Mouse (Mus musculus) hindbrain, embryonic 16.5 days (tissue): Measurements from ENCODE around the gene Rbbp6. TPM values are rescaled to one million over a fixed set of nuclear protein-coding genes. Genes with fewer than 3 reads are reported as not detected.
A peak's percentile ranks its signal among the peaks of the same experiment; 100 is the strongest.

ENCODE experiments used
- ATAC-seq: fragments of 200-750 bp; cut with Nextera tagmentation; 2 replicates; pipeline ENCODE4 v1.8.0; 2017; ENCODE audit warnings: moderate TSS enrichment, moderate library complexity
- H3K27ac ChIP-seq: fragments of 300-500 bp; sonication (generic); 2 replicates; pipeline ENCODE4 v1.5.1; 2014; ENCODE audit warnings: low read depth, mild to moderate bottlenecking, control low read depth, low read length, moderate library complexity
- H3K27me3 ChIP-seq: fragments of 300-500 bp; sonication (generic); replicated peaks from 2 replicates; pipeline ENCODE4 v1.6.1; 2014; ENCODE audit warnings: low read length; ENCODE audit not compliant: control insufficient read depth, insufficient read depth
- H3K36me3 ChIP-seq: fragments of 300-500 bp; sonication (generic); 2 replicates; pipeline ENCODE4 v1.6.1; 2014; ENCODE audit warnings: mild to moderate bottlenecking, low read length, moderate library complexity, mixed read lengths; ENCODE audit not compliant: control insufficient read depth, insufficient read depth
- H3K4me1 ChIP-seq: fragments of 300-500 bp; sonication (generic); 2 replicates; pipeline ENCODE4 v1.6.1; 2014; ENCODE audit warnings: low read depth, low read length; ENCODE audit not compliant: control insufficient read depth, insufficient read depth
- H3K4me2 ChIP-seq: fragments of 300-500 bp; sonication (generic); 2 replicates; pipeline ENCODE4 v1.6.1; 2014; ENCODE audit warnings: mild to moderate bottlenecking, low read length, control low read depth, moderate library complexity
- H3K4me3 ChIP-seq: fragments of 300-500 bp; sonication (generic); 2 replicates; pipeline ENCODE4 v1.5.1; 2014; ENCODE audit warnings: mild to moderate bottlenecking, low read length, control low read depth, moderate library complexity
- H3K9ac ChIP-seq: fragments of 300-500 bp; sonication (generic); 2 replicates; pipeline ENCODE4 v1.6.1; 2014; ENCODE audit warnings: low read depth, mild to moderate bottlenecking, control low read depth, low read length, moderate library complexity
- H3K9me3 ChIP-seq: fragments of 300-500 bp; sonication (generic); 2 replicates; pipeline ENCODE4 v1.6.1; 2014; ENCODE audit warnings: mild to moderate bottlenecking, low read length, moderate library complexity; ENCODE audit not compliant: control insufficient read depth
- WGBS: fragments of 180-500 bp; shearing (Covaris S2); extraction: QIAGEN DNeasy Blood & Tissue Kit; methylation state at CpG from one replicate; pipeline ENCODE4 v1.1.7; 2014; 5-methylcytosine and 5-hydroxymethylcytosine counted together
- polyA plus RNA-seq: library from polyadenylated mRNA; unstranded; fragments of >200 nt; fragmentation: Nextera tagmentation; extraction: Ambion mirVana; gene quantifications from 2 replicates; pipeline ENCODE4 v1.2.1, GENCODE M21; 2015

Gene Rbbp6
- polyA plus RNA-seq, 1 experiment from 2014 or later, result 19.5 TPM

DNA sequence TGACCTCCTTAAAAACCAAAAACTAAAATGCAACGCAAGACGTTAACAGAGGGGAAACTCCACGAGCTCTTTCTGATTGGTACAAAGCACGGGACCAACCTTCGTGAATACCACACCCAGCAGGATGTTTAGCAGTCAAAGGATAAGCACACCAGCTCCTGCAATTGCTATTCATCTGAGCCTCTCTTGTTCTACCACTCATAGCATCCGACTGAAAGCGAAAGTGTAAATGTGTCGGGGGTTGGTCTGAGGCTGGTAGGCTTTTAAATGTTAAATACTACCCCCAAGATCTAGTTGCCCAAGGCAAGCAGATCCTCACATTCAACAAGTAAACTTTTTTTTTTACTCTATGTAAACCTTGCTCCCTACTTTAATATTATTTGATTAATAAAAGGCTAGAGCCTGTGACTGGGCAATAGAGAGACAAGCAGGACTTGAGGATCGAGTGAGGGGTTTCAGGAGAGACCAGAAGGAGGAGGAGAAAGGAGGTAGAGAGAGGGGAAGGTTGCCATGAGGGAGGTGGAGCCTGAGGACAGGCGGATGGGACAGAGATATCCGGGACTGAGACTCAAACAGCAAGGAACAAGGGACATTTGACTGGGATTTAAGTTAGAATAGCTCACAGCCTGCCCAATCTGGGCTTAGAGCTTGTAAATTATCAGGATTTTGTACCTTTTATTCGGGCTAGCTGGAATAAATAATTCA, 25.0 kb upstream of the Rbbp6 start:
- peak overlapping the region; percentile 18 for H3K4me3 ChIP-seq
- H3K36me3 ChIP-seq, result no peaks in the 10 kb centered on the region
- no peaks in the 10 kb centered on the region for H3K27me3 ChIP-seq
- H3K9me3 ChIP-seq, result no peaks in the 10 kb centered on the region
- no peak overlapping the region for H3K27ac ChIP-seq
- H3K9ac ChIP-seq, result no peak overlapping the region
- 9% methylated on average over 12 of the region's 12 CpGs for whole genome bisulfite sequencing
- H3K4me1 ChIP-seq, result peaks cover 2% of the 10 kb centered on the region; the same call in 1 of the 2 replicates
- no peak for ATAC-seq
- peak overlapping the region; percentile 44 for H3K4me2 ChIP-seq

GRCm38 (mm10) chr7:122942111-122942510, 23.4 kb upstream of the Rbbp6 start:
- WGBS, result 93% methylated on average over 8 of the region's 8 CpGs
- Histone ChIP-seq H3K9me3 (no peaks in the 10 kb centered on the region), H3K4me2 (no peak overlapping the region), H3K9ac (no peak overlapping the region), H3K27me3 (no peaks in the 10 kb centered on the region), H3K27ac (no peak overlapping the region), H3K4me1 (peaks cover 2% of the 10 kb centered on the region; the same call in 1 of the 2 replicates), H3K36me3 (no peaks in the 10 kb centered on the region), H3K4me3 (no peak overlapping the region)
- ATAC-seq, result no peak

DNA sequence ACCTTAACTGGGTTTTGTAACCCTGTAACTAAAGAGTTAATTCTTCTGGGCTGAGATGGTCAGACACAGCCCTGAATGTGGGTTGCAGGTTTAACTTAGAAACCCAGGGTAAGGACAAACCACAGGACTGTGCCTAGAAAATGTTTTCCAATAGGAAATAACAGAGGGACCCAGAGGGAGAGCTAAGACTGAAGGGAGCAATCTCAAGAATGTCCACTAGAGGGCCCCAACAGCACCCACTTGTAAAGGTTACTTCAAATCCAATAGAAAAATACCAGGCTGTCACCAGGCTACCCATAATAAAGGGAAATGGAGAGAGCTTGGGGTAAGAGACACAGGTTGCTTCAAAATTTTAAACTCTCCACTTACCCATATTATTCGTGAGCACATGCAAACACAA, 20.3 kb upstream of the Rbbp6 start:
- Histone ChIP-seq H3K4me1 (peaks cover 2% of the 10 kb centered on the region; the same call in 1 of the 2 replicates), H3K9ac (no peak overlapping the region), H3K27me3 (no peaks in the 10 kb centered on the region), H3K4me3 (no peak overlapping the region), H3K27ac (no peak overlapping the region), H3K4me2 (no peak overlapping the region), H3K9me3 (no peaks in the 10 kb centered on the region), H3K36me3 (no peaks in the 10 kb centered on the region)
- 0% methylated on average over 1 of the region's 1 CpGs for WGBS
- 0 out of 2 replicates have a peak, but pooled peaks have one; percentile 40 for ATAC-seq

- Histone ChIP-seq H3K27ac (no peak overlapping the region), H3K9me3 (no peaks in the 10 kb centered on the region), H3K27me3 (no peaks in the 10 kb centered on the region), H3K36me3 (no peaks in the 10 kb centered on the region), H3K4me1 (no peaks in the 10 kb centered on the region), H3K9ac (no peak overlapping the region), H3K4me3 (no peak overlapping the region), H3K4me2 (no peak overlapping the region)
- 87% methylated on average over 3 of the region's 3 CpGs for WGBS
- no peak for ATAC-seq
Measured at GRCm38 (mm10) chr7:122949268-122949667, 16.2 kb upstream of the Rbbp6 start.

GRCm38 (mm10) chr7:122951464-122951863, 14.0 kb upstream of the Rbbp6 start:
- no peak for ATAC-seq
- H3K4me3 ChIP-seq, result no peak overlapping the region
- no peaks in the 10 kb centered on the region for H3K36me3 ChIP-seq
- no peak overlapping the region for H3K9ac ChIP-seq
- H3K27me3 ChIP-seq, result no peaks in the 10 kb centered on the region
- no peaks in the 10 kb centered on the region for H3K4me1 ChIP-seq
- H3K4me2 ChIP-seq, result no peak overlapping the region
- 87% methylated on average over 4 of the region's 4 CpGs for WGBS
- H3K9me3 ChIP-seq, result no peaks in the 10 kb centered on the region
- H3K27ac ChIP-seq, result no peak overlapping the region

- no peak for ATAC-seq
- Histone ChIP-seq H3K4me2 (no peak overlapping the region), H3K4me1 (no peaks in the 10 kb centered on the region), H3K27me3 (no peaks in the 10 kb centered on the region), H3K27ac (no peak overlapping the region), H3K9me3 (no peaks in the 10 kb centered on the region), H3K36me3 (no peaks in the 10 kb centered on the region), H3K9ac (no peak overlapping the region), H3K4me3 (no peak overlapping the region)
- WGBS, result 88% methylated on average over 6 of the region's 6 CpGs
Measured at GRCm38 (mm10) chr7:122952066-122952465, 13.4 kb upstream of the Rbbp6 start.

GRCm38 (mm10) chr7:122954451-122955225, 10.8 kb upstream of the Rbbp6 start:
- Histone ChIP-seq H3K36me3 (no peaks in the 10 kb centered on the region), H3K4me1 (no peaks in the 10 kb centered on the region), H3K4me2 (no peak overlapping the region), H3K9ac (no peak overlapping the region), H3K4me3 (no peak overlapping the region), H3K27me3 (no peaks in the 10 kb centered on the region), H3K27ac (no peak overlapping the region), H3K9me3 (no peaks in the 10 kb centered on the region)
- WGBS, result 87% methylated on average over 11 of the region's 11 CpGs
- no peak for ATAC-seq

DNA sequence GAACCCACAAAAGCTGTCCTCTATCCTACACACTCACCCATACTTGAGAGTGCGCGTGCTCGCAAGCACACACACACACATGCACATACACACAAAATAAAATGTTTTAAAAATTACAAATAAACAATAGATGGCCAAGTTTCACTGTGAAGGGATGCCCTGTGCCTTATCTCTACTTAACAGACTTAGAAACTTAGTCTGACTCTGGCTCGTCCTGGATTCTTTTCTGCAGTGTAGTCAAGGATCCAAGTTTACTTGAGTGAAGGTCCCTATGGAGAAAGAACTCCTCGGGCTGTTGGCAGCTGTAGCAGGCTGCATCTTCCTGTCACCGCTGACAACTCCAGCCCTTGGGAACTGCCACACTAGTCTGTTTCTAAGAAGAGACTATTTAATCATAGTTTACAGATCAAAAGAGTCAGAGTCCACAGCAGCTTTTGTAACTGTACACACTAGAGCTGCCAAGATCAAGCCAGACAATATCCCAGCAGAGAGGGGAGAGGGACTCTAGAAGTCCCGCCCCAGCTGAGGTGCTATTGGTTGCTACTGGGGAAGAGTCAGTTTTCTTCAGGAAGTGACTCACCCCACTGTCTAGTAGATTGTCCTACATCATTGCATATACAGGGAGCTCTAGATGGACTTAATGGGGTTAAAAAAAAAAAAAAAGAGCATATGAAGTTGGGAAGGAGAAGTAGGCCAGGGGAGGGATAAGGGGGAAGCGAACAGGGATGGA, 10.1 kb upstream of the Rbbp6 start:
- Histone ChIP-seq H3K9ac (no peak overlapping the region), H3K4me2 (no peak overlapping the region), H3K9me3 (no peaks in the 10 kb centered on the region), H3K36me3 (no peaks in the 10 kb centered on the region), H3K4me3 (no peak overlapping the region), H3K27ac (no peak overlapping the region), H3K27me3 (no peaks in the 10 kb centered on the region), H3K4me1 (no peaks in the 10 kb centered on the region)
- 69% methylated on average over 8 of the region's 8 CpGs for WGBS
- ATAC-seq, result peak; percentile 61; the same call in 1 of the 2 replicates

DNA sequence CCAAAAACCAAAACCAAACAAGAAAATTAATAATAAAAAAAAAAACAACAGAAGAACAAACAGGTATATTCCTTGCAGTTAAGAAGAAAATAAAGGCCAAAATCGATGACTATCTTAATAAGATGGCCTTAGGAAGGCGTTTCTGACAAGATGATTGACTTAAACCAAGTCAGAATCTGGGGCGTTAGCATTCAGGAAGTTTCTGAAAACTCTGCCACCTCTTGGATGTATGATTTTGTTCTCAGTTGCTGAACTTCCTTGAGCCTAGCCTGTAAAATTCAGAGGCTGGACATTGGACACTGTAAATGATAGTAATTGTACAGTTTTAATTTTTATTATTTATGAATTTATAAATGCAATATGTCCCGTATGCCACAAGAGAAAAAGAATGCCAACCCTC, 3.3 kb downstream of the Rbbp6 start:
- 56% methylated on average over 4 of the region's 4 CpGs for WGBS
- ATAC-seq, result no peak
- H3K27ac ChIP-seq, result no peak overlapping the region

More for the DNA sequence above, 3.3 kb downstream of the Rbbp6 start:
- Histone ChIP-seq H3K36me3 (no peaks in the 10 kb centered on the region), H3K27me3 (no peaks in the 10 kb centered on the region), H3K4me3 (peak overlapping the region; percentile 96; the same call in 1 of the 2 replicates), H3K9me3 (no peaks in the 10 kb centered on the region), H3K4me2 (peak overlapping the region; percentile 74), H3K9ac (no peak overlapping the region), H3K4me1 (peaks cover 19% of the 10 kb centered on the region)
